Mouse (Mus musculus): Measurements from ENCODE around the gene Vrk2.
A peak's percentile ranks its signal among the peaks of the same experiment; 100 is the strongest.

GRCm38 (mm10) chr11:26593061-26594059 lies at the start of gene Vrk2, which contains the start of gene Gm6899:
- TF ChIP-seq CTCF (IDR thresholded peaks at IDR 0.05; ENCODE audit: low read depth, low read length) (peak; percentile 26; the same call in 1 of the 2 replicates), POLR2A (IDR thresholded peaks at IDR 0.05; ENCODE audit: extremely low read depth, insufficient read depth, low read length) (peak; percentile 59)

Measured in liver, adult 2 months (tissue).